Mouse (Mus musculus) embryonic fibroblast, embryonic 13.5 days (primary cell): ENCODE data around the gene Rtcb.

Source experiments
- CTCF ChIP-seq: IDR thresholded peaks from 2 replicates; pipeline ENCODE4 v1.5.1; 2011; ENCODE audit warnings: mild to moderate bottlenecking, control low read depth, low read length, moderate library complexity, borderline replicate concordance; ENCODE audit not compliant: insufficient read depth
- POLR2A ChIP-seq: IDR thresholded peaks from 2 replicates; pipeline ENCODE4 v1.6.1; 2011; ENCODE audit warnings: low read depth, mild to moderate bottlenecking, control low read depth, low read length, moderate library complexity

DNA sequence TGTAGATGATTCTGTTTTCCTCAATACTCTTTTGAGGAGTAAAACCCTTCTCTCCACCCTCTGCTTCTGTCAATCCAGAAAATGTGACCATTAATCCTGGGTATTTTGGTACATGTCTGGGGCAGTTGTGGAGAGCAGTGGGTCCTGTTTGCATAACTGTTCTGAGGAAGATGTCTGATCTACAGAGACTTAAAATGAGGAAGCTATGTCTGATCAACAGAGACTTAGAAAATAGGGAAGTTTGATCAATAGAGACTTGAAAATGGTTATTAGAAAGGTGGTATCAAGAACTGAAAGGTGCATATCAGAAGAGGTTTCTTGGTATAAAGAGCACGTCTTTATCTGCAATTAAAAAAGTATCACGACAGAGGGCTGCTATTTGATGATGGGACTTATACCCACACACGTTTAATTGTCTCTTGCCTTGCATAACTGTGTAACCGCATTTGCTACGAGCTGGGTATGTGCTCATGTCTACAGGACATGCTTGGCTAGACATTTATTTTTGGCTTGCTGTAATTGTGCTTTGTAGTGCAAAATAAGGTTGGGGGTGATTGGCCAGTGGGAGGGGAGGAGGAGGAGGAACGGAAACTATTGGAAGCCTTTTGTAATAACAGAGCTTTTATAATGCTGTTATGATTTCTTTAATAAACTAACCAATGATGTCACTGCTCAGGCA is 5.7 kb downstream of the Rtcb start:
- no peak for TF ChIP-seq POLR2A
- TF ChIP-seq CTCF = no peak
